Mouse (Mus musculus) megakaryocyte progenitor cell, adult 5-6 weeks (primary cell): Measurements from ENCODE around the gene Adam1b. TPM values are rescaled to one million over a fixed set of nuclear protein-coding genes. Genes with fewer than 3 reads are reported as not detected.

Experiments used
- ATAC-seq: replicated peaks from 2 replicates; pipeline ENCODE4 v1.8.0; 2016; ENCODE audit warnings: mild to moderate bottlenecking, moderate TSS enrichment, inconsistent platforms; ENCODE audit not compliant: poor library complexity
- total RNA-seq, 2 experiments: library from RNA; stranded (forward) in 1 of 2; stranded (reverse) in 1 of 2; fragments of 157-497, 149-512 nt in 1 of 2; fragments of 200-1000 nt in 1 of 2; gene quantifications; 2 replicates each; pipeline versions ENCODE4 v1.2.3 to v1.2.4; 2015 to 2017

Adam1b gene
- total RNA-seq, 2 experiments from 2014 or later = 0.25 TPM; not detected in 1

GRCm38 (mm10) chr5:121450476-121450875, 52.8 kb downstream of the Adam1b start:
- no peak for ATAC-seq

Other genes with a start within 250 kb of the Adam1b start
- 29.1 and 36.4 TPM in 2 replicates for gene Trafd1, start 117.8 kb downstream of the Adam1b start, total RNA-seq (2015)
- 37.5 and 38.5 TPM in 2 replicates for gene Trafd1, start 117.8 kb downstream of the Adam1b start, total RNA-seq (2017)
- 35.9 and 39.7 TPM in 2 replicates for gene Naa25, start 105.5 kb downstream of the Adam1b start, total RNA-seq (2015)
- gene Naa25, start 105.5 kb downstream of the Adam1b start, total RNA-seq (2017) = 66.4 and 80.6 TPM in 2 replicates
- 0.34 TPM in 1 of 2 replicates, not detected in the other for gene Tmem116, start 51.5 kb downstream of the Adam1b start, total RNA-seq (2015)
- gene Tmem116, start 51.5 kb downstream of the Adam1b start, total RNA-seq (2017) = 0.34 and 0.42 TPM in 2 replicates
- gene Erp29, start 50.9 kb downstream of the Adam1b start, total RNA-seq (2015) = 225 and 238 TPM in 2 replicates
- 1,016 and 1,033 TPM in 2 replicates for gene Erp29, start 50.9 kb downstream of the Adam1b start, total RNA-seq (2017)
- 1.5 and 2.0 TPM in 2 replicates for gene Adam1a, start 42.0 kb upstream of the Adam1b start, total RNA-seq (2015)
- 1.2 and 2.3 TPM in 2 replicates for gene Adam1a, start 42.0 kb upstream of the Adam1b start, total RNA-seq (2017)
- gene Gm42878, start 42.0 kb upstream of the Adam1b start, total RNA-seq (2015) = not detected in 2 replicates
- 0.08 TPM in 1 of 2 replicates, not detected in the other for gene Gm42878, start 42.0 kb upstream of the Adam1b start, total RNA-seq (2017)
- 102 TPM in 2 replicates for gene Mapkapk5, start 42.5 kb upstream of the Adam1b start, total RNA-seq (2015)
- gene Mapkapk5, start 42.5 kb upstream of the Adam1b start, total RNA-seq (2017) = 115 and 127 TPM in 2 replicates
- 96.3 and 108 TPM in 2 replicates for gene Aldh2, start 90.4 kb upstream of the Adam1b start, total RNA-seq (2015)
- gene Aldh2, start 90.4 kb upstream of the Adam1b start, total RNA-seq (2017) = 388 and 445 TPM in 2 replicates
- 4.1 and 4.5 TPM in 2 replicates for gene Acad12, start 115.5 kb upstream of the Adam1b start, total RNA-seq (2015)
- gene Acad12, start 115.5 kb upstream of the Adam1b start, total RNA-seq (2017) = 1.5 and 4.2 TPM in 2 replicates
- gene Acad10, start 157.1 kb upstream of the Adam1b start, total RNA-seq (2015) = 2.2 and 3.0 TPM in 2 replicates
- gene Acad10, start 157.1 kb upstream of the Adam1b start, total RNA-seq (2017) = 2.1 and 2.4 TPM in 2 replicates
- 18.2 and 26.3 TPM in 2 replicates for gene Brap, start 157.1 kb upstream of the Adam1b start, total RNA-seq (2015)
- 42.6 and 51.3 TPM in 2 replicates for gene Brap, start 157.1 kb upstream of the Adam1b start, total RNA-seq (2017)
- 67.4 and 85.0 TPM in 2 replicates for gene Atxn2, start 207.9 kb upstream of the Adam1b start, total RNA-seq (2015)
- 30.1 and 49.8 TPM in 2 replicates for gene Atxn2, start 207.9 kb upstream of the Adam1b start, total RNA-seq (2017)